Mouse (Mus musculus): ENCODE data around the gene Tnf.

- no peak for TF ChIP-seq CTCF (IDR thresholded peaks at IDR 0.05; ENCODE audit: low read depth)
- no peak for TF ChIP-seq EP300 (optimal IDR thresholded peaks at IDR 0.05)
Observed at GRCm38 (mm10) chr17:35233114-35233980, 31.5 kb upstream of the Tnf start, which contains the start of gene Atp6v1g2.
